Mouse (Mus musculus) myocyte (in vitro differentiated cells): ENCODE measurements around the gene Olfr1369-ps1. TPM values are rescaled to one million over a fixed set of nuclear protein-coding genes. Genes with fewer than 3 reads are reported as not detected.

Experiments
- H3K27me3 ChIP-seq: one replicate; pipeline ENCODE4 v1.6.1; 2011; ENCODE audit not compliant: control insufficient read depth, insufficient read depth, insufficient read length
- H3K36me3 ChIP-seq: one replicate; pipeline ENCODE4 v1.6.1; 2011; ENCODE audit not compliant: control insufficient read depth, insufficient read depth
- H3K4me2 ChIP-seq: one replicate; pipeline ENCODE4 v1.6.1; 2011; ENCODE audit warnings: low read depth, control low read depth
- H3K4me3 ChIP-seq: one replicate; pipeline ENCODE4 v1.5.1; 2011; ENCODE audit warnings: mild to moderate bottlenecking, control low read depth, moderate library complexity
- H3K79me2 ChIP-seq: one replicate; pipeline ENCODE4 v1.6.1; 2011; ENCODE audit not compliant: control insufficient read depth, insufficient read depth
- H3ac ChIP-seq: one replicate; pipeline ENCODE4 v1.6.1; 2011; ENCODE audit not compliant: control insufficient read depth, insufficient read length
- CEBPB ChIP-seq: IDR thresholded peaks from 2 replicates; pipeline ENCODE4 v1.6.1; 2011; ENCODE audit warnings: mild to moderate bottlenecking, moderate library complexity; ENCODE audit not compliant: poor library complexity, insufficient read depth, severe bottlenecking
- E2F4 ChIP-seq: IDR thresholded peaks from one replicate; pipeline ENCODE4 v1.6.1; 2011; ENCODE audit warnings: mild to moderate bottlenecking, control low read depth, moderate library complexity; ENCODE audit not compliant: insufficient read depth
- MAX ChIP-seq: IDR thresholded peaks from one replicate; pipeline ENCODE4 v1.6.1; 2011; ENCODE audit warnings: low read depth, mild to moderate bottlenecking, control low read depth
- MYOD1 ChIP-seq, 3 experiments: IDR thresholded peaks; one replicate each; pipeline ENCODE4 v1.6.1; 2011; ENCODE audit warnings: control low read depth in 2 of 3, low read depth in 2 of 3, mild to moderate bottlenecking in 2 of 3, moderate library complexity in 1 of 3; ENCODE audit not compliant: insufficient read length in 2 of 3, control insufficient read depth in 1 of 3
- MYOG ChIP-seq, 3 experiments: IDR thresholded peaks; one replicate each; pipeline ENCODE4 v1.6.1; 2011; ENCODE audit warnings: control low read depth in 2 of 3, low read depth in 2 of 3, mild to moderate bottlenecking in 2 of 3; ENCODE audit not compliant: insufficient read length in 2 of 3, control insufficient read depth in 1 of 3, insufficient read depth in 1 of 3
- POLR2A ChIP-seq: IDR thresholded peaks from one replicate; pipeline ENCODE4 v1.6.1; 2011; ENCODE audit warnings: low read depth, mild to moderate bottlenecking, control low read depth, moderate library complexity; ENCODE audit not compliant: insufficient read length
- POLR2AphosphoS2 ChIP-seq: IDR thresholded peaks from one replicate; pipeline ENCODE4 v1.6.1; 2011; ENCODE audit warnings: low read depth, control low read depth; ENCODE audit not compliant: insufficient read length
- REST ChIP-seq: IDR thresholded peaks from one replicate; pipeline ENCODE4 v1.6.1; 2011; ENCODE audit warnings: mild to moderate bottlenecking, control low read depth, moderate library complexity; ENCODE audit not compliant: insufficient read depth, insufficient read length
- SRF ChIP-seq: IDR thresholded peaks from one replicate; pipeline ENCODE4 v1.6.1; 2011; ENCODE audit warnings: low read depth; ENCODE audit not compliant: control insufficient read depth, insufficient read length
- TCF12 ChIP-seq: IDR thresholded peaks from one replicate; pipeline ENCODE4 v1.6.1; 2011; ENCODE audit warnings: mild to moderate bottlenecking, control low read depth; ENCODE audit not compliant: poor library complexity, insufficient read depth, severe bottlenecking
- TCF3 ChIP-seq: IDR thresholded peaks from one replicate; pipeline ENCODE4 v1.6.1; 2011; ENCODE audit warnings: low read depth, control low read depth; ENCODE audit not compliant: insufficient read length
- USF1 ChIP-seq: IDR thresholded peaks from one replicate; pipeline ENCODE4 v1.6.1; 2011; ENCODE audit warnings: low read depth, mild to moderate bottlenecking, control low read depth, moderate library complexity
- polyA plus RNA-seq: library from polyadenylated mRNA; unstranded; fragments of >200 nt; fragmentation: generic; extraction: Trizol; gene quantifications from one replicate; pipeline ENCODE4 v1.2.1, GENCODE M21; 2012; ENCODE audit warnings: missing spikeins

Olfr1369-ps1 gene
- polyA plus RNA-seq, 1 experiment = not detected

- Histone ChIP-seq H3K36me3 (no peaks in the 10 kb centered on the region), H3K79me2 (no peaks in the 10 kb centered on the region), H3K4me2 (peak overlapping the region; percentile 69), H3K4me3 (peak overlapping the region; percentile 40), H3K27me3 (peaks cover 5% of the 10 kb centered on the region), H3ac (no peak overlapping the region)
- TF ChIP-seq CEBPB (no peak), TCF12 (no peak), SRF (no peak), POLR2A (no peak), MAX (no peak), MYOD1 (IDR thresholded peaks at IDR 0.05; ENCODE audit: control insufficient read depth in 1 of 3, insufficient read length in 2 of 3, low read depth in 2 of 3) (no peak), POLR2AphosphoS2 (no peak), TCF3 (no peak)
Measured at GRCm38 (mm10) chr13:21161591-21161990, 50.3 kb downstream of the Olfr1369-ps1 start.

- H3K27me3 ChIP-seq = peaks cover 2% of the 10 kb centered on the region
- no peak for TF ChIP-seq TCF12
- no peak for TF ChIP-seq MYOD1 (IDR thresholded peaks at IDR 0.05; ENCODE audit: control insufficient read depth in 1 of 3, insufficient read length in 2 of 3, low read depth in 2 of 3)
- no peak for TF ChIP-seq TCF3
- no peak for TF ChIP-seq CEBPB
- no peak for TF ChIP-seq MYOG (IDR thresholded peaks at IDR 0.05; ENCODE audit: control insufficient read depth in 1 of 3, insufficient read depth in 1 of 3, insufficient read length in 2 of 3, low read depth in 2 of 3)
- TF ChIP-seq E2F4 = no peak
- TF ChIP-seq POLR2AphosphoS2 = no peak
- no peak for TF ChIP-seq SRF
- TF ChIP-seq USF1 = no peak
- TF ChIP-seq MAX = no peak
- no peak for TF ChIP-seq REST
- no peak for TF ChIP-seq POLR2A
- no peaks in the 10 kb centered on the region for H3K36me3 ChIP-seq
Measured at GRCm38 (mm10) chr13:21162591-21162990, 51.3 kb downstream of the Olfr1369-ps1 start.

GRCm38 (mm10) chr13:21166936-21167909 lies 55.9 kb downstream of the Olfr1369-ps1 start:
- Histone ChIP-seq H3ac (no peak overlapping the region), H3K79me2 (no peaks in the 10 kb centered on the region), H3K4me3 (peak overlapping the region; percentile 34), H3K27me3 (no peaks in the 10 kb centered on the region), H3K36me3 (no peaks in the 10 kb centered on the region), H3K4me2 (peak overlapping the region; percentile 95)
- TF ChIP-seq REST = no peak
- no peak for TF ChIP-seq POLR2A
- no peak for TF ChIP-seq TCF12
- TF ChIP-seq USF1 = peak; percentile 88
- no peak for TF ChIP-seq MYOD1 (IDR thresholded peaks at IDR 0.05; ENCODE audit: control insufficient read depth in 1 of 3, insufficient read length in 2 of 3, low read depth in 2 of 3)
- TF ChIP-seq CEBPB = no peak
- peak; percentile 46 for TF ChIP-seq MAX
- no peak for TF ChIP-seq SRF
- no peak for TF ChIP-seq TCF3
- TF ChIP-seq POLR2AphosphoS2 = no peak
- no peak for TF ChIP-seq E2F4
- no peak for TF ChIP-seq MYOG (IDR thresholded peaks at IDR 0.05; ENCODE audit: control insufficient read depth in 1 of 3, insufficient read depth in 1 of 3, insufficient read length in 2 of 3, low read depth in 2 of 3)

More at GRCm38 (mm10) chr13:21162591-21162990, 51.3 kb downstream of the Olfr1369-ps1 start:
- Histone ChIP-seq H3K4me2 (no peak overlapping the region), H3ac (no peak overlapping the region), H3K79me2 (no peaks in the 10 kb centered on the region), H3K4me3 (no peak overlapping the region)

GRCm38 (mm10) chr13:21167910-21168300 lies 56.6 kb downstream of the Olfr1369-ps1 start:
- Histone ChIP-seq H3ac (no peak overlapping the region), H3K4me3 (peak overlapping the region; percentile 34), H3K27me3 (no peaks in the 10 kb centered on the region), H3K36me3 (no peaks in the 10 kb centered on the region), H3K4me2 (peak overlapping the region; percentile 95), H3K79me2 (no peaks in the 10 kb centered on the region)
- TF ChIP-seq REST = no peak
- TF ChIP-seq MAX = no peak
- TF ChIP-seq MYOD1 (IDR thresholded peaks at IDR 0.05; ENCODE audit: control insufficient read depth in 1 of 3, insufficient read length in 2 of 3, low read depth in 2 of 3) = no peak
- no peak for TF ChIP-seq MYOG (IDR thresholded peaks at IDR 0.05; ENCODE audit: control insufficient read depth in 1 of 3, insufficient read depth in 1 of 3, insufficient read length in 2 of 3, low read depth in 2 of 3)
- TF ChIP-seq TCF3 = no peak
- no peak for TF ChIP-seq USF1
- TF ChIP-seq POLR2A = no peak
- no peak for TF ChIP-seq SRF
- TF ChIP-seq CEBPB = no peak
- no peak for TF ChIP-seq E2F4
